Mouse (Mus musculus) splenic B cell, adult 2 months (primary cell): ENCODE data around the gene Lfng.

Experiments used
- DNase-seq: peaks from one replicate; pipeline ENCODE4 v3.0.0-alpha.2; 2011; ENCODE audit warnings: low read depth, low spot score
- H3K27me3 ChIP-seq: 2 replicates; pipeline ENCODE4 v1.6.1; 2012; ENCODE audit warnings: mild to moderate bottlenecking, low read length, moderate library complexity, mixed read lengths; ENCODE audit not compliant: control insufficient read depth, poor library complexity, insufficient read depth, severe bottlenecking
- H3K36me3 ChIP-seq: 2 replicates; pipeline ENCODE4 v1.6.1; 2012; ENCODE audit warnings: mild to moderate bottlenecking, low read length, moderate library complexity, mixed read lengths; ENCODE audit not compliant: control insufficient read depth, poor library complexity, insufficient read depth, severe bottlenecking

Lfng gene

DNA sequence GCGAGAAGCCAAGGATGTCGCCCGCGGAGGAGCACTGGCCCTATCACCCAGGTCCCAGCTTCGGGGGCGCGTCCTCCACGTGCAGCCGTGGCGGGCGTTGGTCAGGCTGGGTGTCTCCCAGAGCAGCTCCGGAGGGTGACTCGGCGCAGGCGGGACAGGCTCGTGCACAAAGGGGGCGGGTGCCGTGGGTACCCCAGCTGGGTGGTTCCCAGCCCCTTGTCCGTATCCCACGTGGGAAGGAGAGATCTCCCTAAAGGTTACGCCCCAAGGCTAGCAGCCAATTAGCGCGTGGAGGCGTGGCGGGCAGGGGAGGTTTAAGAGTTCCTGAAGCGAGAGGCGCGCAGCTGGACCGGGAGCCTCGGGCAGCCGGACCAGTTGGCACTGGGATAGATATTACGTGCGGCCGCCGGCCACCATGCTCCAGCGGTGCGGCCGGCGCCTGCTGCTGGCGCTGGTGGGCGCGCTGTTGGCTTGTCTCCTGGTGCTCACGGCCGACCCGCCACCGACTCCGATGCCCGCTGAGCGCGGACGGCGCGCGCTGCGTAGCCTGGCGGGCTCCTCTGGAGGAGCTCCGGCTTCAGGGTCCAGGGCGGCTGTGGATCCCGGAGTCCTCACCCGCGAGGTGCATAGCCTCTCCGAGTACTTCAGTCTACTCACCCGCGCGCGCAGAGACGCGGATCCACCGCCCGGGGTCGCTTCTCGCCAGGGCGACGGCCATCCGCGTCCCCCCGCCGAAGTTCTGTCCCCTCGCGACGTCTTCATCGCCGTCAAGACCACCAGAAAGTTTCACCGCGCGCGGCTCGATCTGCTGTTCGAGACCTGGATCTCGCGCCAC is at the start of gene Lfng:
Gene Lfng (plus strand): TSS at position 320 of the 835 bp plus-strand sequence.
- Histone ChIP-seq H3K27me3 (no peaks in the 10 kb centered on the region), H3K36me3 (peaks cover 2% of the 10 kb centered on the region; the same call in 1 of the 2 replicates)
- DNase-seq, result peak; percentile 79

DNA sequence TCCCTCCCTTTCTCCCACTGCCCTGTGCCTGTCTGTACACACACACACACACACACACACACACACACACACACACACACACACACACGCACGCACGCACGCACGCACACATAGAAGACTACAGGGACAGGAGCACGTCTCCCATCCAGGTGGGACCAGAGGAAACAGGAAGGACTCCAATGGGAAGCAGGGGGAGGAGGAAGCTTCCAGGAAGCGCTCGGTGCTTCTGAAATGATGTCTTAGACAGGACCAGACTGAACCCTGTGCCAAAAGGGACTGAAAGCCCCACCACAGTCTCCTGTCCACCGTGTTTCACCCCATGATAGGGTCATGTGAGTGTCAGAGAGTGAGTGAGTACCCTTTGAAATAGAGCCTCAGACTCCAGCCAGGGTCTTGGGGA is 44.5 kb upstream of the Lfng start:
- DNase-seq, result no peak
- Histone ChIP-seq H3K27me3 (no peaks in the 10 kb centered on the region), H3K36me3 (no peaks in the 10 kb centered on the region)

DNA sequence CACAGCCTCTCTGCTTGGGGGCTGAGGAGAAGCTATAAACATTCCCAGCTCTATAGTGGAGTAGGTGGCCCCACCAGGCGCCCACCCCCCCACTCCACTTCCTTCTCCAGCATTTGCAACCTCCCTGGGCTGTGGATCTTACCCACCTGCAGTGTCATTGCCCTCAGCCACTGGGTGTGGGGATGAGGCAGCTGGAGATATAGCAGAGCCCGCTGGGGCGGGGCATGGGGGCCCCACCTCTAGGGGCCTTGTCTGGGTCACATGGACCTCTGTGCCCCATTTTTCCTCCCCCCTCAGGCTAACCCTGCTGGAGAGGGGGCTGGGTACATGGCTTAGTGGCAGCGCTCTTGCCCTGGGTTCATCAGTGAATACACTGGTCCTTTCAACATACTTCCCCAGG is 42.2 kb upstream of the Lfng start, which contains the start of gene Grifin:
Gene Grifin (minus strand): TSS at position 176 of the 400 bp plus-strand sequence.
- DNase-seq, result no peak
- H3K27me3 ChIP-seq, result no peaks in the 10 kb centered on the region
- no peaks in the 10 kb centered on the region for H3K36me3 ChIP-seq

DNA sequence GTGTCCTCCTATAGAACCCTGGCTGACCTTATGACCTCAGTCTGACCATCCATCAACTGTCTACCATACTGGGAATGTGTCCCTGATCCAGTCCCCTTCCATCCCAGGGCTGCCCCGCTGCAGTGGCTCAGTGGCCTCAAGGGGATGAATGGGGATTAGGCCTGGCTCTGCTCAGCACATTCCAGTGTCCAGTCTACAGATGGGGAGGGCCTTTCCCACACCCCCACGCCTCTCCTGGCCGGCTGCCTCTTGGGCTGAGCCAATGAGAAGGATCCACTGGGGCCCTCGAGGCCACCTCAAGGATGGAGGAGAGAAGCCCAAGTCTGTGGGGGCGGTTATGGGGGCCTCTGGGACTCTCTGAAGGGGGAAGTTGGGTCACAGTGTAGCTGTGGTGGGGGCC is 41.7 kb upstream of the Lfng start:
- H3K27me3 ChIP-seq, result no peaks in the 10 kb centered on the region
- no peak for DNase-seq
- no peaks in the 10 kb centered on the region for H3K36me3 ChIP-seq

DNA sequence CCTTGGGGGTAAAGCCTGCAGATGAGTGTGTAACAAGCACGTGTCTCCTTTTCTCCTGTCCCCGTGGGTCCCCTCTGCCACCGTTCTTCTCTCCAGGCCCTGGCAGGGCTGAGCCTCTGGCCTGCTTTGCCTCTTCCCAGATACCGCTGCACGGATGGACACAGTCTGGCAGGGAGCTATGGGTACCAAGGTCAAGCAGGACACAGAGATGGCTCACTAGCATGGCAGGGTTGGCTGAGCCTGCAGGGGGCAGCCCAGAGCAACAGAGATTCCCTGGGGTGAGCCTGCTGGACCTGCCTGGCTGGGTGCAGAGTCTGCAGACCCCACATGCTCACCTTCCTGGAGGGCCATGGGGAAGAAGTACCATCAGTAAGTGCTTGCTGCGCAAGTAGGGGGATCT is 41.3 kb upstream of the Lfng start:
- peak; percentile 60 for DNase-seq
- H3K27me3 ChIP-seq, result no peaks in the 10 kb centered on the region
- no peaks in the 10 kb centered on the region for H3K36me3 ChIP-seq

DNA sequence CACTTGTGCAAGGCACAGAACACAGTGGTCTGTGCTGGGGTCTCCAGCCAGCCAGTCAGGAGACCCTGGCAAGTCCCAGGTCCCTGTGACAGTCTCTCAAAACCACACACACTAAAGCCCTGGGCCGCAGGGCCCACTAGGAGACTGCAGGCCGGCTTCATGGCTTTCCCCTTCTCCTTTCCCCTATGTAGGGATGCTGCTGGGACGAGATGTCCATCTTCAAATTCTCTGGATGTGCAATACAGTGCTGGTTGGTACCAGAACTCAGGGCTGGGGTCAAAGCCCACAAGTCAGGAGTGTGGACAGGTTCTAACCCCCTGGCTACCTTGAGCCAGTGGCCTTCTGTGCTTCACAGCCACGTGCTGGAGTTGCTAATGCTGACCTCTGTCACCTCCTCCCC is 40.8 kb upstream of the Lfng start:
- no peak for DNase-seq
- H3K36me3 ChIP-seq, result no peaks in the 10 kb centered on the region

DNA sequence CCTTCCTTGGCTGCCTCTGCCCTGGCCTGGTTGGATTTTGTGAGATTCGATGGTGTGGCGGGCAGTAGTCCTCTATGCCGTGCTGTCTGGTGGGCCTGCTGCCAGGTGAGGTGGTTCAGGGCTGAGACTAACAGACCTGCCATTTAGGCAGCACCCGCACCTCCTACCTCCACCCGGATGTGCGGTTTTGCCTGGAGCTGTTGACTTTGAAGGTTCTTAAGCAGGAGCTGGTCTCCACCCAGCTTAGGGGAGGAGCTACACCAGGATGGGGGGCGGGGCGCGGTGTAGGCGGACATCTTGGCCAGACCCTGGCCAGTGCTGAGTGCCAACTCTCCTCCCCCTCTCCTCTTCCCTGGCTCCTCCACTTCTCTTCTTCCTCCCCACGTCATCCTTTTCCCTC is 39.8 kb upstream of the Lfng start:
- Histone ChIP-seq H3K27me3 (no peaks in the 10 kb centered on the region), H3K36me3 (no peaks in the 10 kb centered on the region)
- peak; percentile 70 for DNase-seq

More for the DNA sequence above, 40.8 kb upstream of the Lfng start:
- no peaks in the 10 kb centered on the region for H3K27me3 ChIP-seq

DNA sequence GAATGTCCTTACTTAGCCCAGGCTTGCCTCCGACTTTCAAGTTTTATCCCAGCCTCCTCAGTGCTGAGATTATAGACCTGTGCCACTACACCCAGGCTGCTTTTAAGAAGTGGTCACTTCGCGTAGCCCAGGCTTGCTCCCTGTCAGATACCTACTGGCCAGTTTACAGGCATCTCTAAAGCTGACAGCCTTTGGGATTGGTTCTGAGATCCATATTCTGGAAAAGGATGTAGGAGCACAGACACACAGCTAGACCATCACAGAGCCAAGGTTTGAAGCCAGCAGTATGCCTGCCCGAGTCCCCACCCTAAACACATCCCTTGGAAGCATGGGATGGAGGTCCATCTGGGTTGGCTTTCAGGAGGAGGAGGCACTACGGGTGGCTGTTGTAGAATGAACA is 39.4 kb upstream of the Lfng start:
- Histone ChIP-seq H3K27me3 (no peaks in the 10 kb centered on the region), H3K36me3 (no peaks in the 10 kb centered on the region)
- no peak for DNase-seq

DNA sequence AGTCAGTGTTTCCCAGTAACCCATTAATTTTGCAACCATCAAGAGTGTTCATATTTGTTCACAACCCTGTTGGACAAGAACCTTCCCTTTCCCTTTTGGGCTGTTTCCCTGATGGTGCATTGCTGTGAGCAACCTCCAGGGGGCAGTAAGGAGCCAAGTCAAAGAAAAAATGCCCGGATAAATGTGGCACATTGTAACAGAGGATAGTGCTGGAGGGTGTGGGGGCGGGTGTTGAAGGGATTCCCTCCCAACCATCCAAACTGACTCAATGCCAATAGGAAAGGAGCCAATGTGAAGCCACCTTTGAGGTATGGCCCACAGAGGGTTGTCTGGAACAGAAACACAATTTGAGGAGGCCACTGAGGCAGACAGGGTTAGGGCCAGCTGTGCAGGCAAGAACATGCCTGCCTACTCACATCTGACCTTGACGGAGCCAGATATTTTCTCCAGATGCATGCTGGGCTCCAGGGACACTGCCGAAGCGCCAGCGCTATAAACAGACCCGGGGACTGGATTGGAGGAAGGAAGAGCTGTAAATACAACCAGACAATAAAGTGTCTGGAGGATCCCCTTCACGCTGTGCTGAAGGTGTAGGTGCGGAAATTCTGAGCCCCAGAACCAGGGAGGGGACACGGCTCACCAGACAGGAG is 38.7 kb upstream of the Lfng start:
- Histone ChIP-seq H3K27me3 (no peaks in the 10 kb centered on the region), H3K36me3 (no peaks in the 10 kb centered on the region)
- DNase-seq, result peak; percentile 80

DNA sequence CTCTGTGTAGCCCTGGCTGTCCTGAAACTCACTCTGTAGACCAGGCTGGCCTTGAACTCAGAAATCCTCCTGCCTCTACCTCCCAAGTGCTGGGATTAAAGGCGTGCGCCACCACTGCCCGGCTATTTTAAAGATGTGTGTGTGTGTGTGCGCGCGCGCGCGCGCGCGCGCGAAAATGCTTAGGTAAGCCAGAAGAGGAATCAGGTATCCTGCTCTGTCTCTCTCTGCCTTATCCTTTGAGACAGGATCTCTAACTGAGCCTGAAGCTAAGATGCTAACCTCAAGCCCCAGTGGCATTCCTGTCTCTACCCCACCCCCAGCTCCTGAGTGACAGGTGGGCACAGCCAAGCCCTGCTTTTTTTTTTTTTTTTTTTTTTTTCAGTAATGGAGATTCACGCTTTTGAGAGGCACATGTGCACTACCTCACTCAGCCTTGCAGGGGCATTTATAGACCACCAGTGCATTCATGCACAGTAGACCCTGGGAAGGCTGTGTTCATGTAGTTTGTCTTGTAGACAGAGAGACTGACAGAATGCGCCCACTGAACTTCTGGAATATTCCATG is 38.0 kb upstream of the Lfng start:
- no peaks in the 10 kb centered on the region for H3K36me3 ChIP-seq
- no peaks in the 10 kb centered on the region for H3K27me3 ChIP-seq
- DNase-seq, result no peak

DNA sequence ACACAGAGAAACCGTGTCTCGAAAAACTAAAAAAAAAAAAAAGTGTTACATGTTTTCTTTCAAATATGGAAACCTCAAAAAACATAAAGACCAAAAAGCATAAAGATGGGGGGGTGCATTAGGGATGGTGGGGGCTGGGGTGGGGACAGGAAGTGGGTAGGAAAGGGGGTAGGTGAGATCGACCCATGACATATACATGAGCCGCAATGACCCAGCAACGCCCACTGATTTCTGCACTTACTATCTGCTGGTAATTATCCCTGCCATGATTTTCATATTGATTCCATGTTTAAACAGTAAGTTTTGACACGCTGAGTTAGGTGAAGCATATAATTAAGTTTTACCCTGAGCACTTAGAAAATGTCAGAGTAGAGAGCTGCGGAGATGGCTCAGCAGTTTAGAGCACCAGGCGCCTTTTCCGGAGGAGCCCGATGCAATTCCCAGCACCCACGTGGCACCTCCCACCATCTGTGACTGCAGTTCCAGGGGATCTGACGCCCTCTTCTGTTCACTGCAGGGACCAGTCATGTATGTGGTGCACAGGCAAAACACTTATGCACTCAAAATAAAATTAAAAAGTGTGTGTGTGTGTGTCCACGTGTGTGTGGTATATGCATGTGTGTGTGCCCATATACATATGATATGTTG is 36.8 kb upstream of the Lfng start:
- DNase-seq, result no peak
- no peaks in the 10 kb centered on the region for H3K36me3 ChIP-seq

DNA sequence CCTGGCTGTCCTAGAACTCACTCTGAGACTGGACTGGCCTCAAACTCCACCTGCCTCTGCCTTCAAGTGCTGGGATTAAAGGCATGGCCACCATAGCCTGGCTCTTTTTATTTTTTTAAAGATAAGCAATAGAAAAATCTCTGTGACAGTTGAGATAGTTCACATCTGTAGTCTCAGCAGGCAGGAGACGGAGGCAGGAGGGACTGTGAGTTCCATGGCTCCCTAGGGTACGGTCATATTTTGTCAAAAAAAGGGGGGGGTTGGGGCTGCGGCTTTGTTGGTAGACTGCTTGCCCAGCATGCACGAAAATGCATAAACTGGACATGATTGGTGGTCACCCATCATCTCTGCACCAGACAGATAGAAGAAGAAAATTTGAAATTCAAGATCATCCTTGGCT is 35.9 kb upstream of the Lfng start:
- Histone ChIP-seq H3K36me3 (no peaks in the 10 kb centered on the region), H3K27me3 (no peaks in the 10 kb centered on the region)

More for the DNA sequence above, 36.8 kb upstream of the Lfng start:
- no peaks in the 10 kb centered on the region for H3K27me3 ChIP-seq

DNA sequence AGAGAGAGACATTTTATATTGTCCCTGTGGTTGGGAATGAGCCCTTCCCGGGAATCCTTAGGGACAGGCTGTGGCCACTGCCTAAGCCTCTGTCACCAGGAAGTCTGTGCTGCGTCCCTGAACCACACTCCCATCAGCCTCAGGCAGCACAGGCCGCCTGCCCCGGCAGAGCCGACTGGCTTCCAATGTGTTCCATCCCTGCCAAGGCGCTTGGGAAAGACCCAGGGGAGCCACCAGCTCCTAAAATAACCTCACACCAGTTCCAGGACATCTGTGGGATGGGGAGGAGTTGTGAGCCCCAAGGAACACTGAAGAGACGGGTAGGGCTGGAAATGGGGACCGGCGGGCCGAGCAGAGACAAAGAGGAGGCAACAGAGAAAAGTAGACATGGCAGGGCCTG is 35.4 kb upstream of the Lfng start:
- DNase-seq, result no peak
- Histone ChIP-seq H3K36me3 (no peaks in the 10 kb centered on the region), H3K27me3 (no peaks in the 10 kb centered on the region)

More for the DNA sequence above, 35.9 kb upstream of the Lfng start:
- no peak for DNase-seq

DNA sequence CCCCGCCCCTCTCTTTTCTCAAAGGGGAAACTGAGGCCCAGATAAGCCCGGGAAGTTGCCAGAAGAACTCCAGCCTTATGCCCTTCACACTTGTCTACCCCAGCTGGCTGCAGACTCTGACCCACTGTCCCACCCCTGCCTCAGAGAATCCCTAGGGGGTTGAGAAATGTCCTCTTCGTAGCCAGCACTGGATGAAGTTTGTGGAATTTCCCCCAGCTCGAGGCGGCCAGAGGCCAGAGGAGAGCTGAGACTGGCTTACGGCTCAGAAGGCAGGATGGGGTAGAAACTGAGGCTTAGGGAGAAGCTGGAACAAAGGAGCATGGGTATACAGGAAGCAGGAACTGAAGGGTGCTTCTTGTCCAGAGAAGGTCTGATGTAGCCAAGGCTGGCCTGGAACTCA is 34.5 kb upstream of the Lfng start:
- Histone ChIP-seq H3K27me3 (no peaks in the 10 kb centered on the region), H3K36me3 (no peaks in the 10 kb centered on the region)
- no peak for DNase-seq

DNA sequence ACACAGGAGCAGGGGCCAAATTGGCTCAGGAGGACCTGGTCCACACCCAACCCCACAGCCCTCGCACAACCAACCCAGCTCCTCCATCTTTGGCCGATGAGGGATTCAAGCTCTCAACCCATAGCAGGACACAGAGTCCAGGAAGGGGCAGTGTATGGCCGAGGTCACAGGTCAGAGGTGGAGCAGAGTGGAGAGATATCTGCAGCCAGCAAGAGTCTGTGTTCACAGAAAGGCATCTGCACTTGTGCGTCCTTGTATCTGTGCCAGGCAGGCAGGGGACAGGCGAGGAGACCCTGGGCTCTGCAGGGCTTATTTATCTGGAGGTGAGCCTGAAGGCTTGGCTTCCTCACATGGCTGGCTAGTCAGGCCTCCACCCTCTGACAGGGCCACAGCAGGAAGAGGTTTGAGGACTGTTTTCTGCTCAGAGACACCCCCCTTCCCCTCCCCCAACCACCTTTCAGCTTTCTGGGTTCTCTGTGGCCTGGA is 31.7 kb upstream of the Lfng start:
- DNase-seq, result peak; percentile 63
- no peaks in the 10 kb centered on the region for H3K36me3 ChIP-seq
- H3K27me3 ChIP-seq, result no peaks in the 10 kb centered on the region
